ENCODE assay signal across 7 mouse cellular contexts in the genomic region with DNA sequence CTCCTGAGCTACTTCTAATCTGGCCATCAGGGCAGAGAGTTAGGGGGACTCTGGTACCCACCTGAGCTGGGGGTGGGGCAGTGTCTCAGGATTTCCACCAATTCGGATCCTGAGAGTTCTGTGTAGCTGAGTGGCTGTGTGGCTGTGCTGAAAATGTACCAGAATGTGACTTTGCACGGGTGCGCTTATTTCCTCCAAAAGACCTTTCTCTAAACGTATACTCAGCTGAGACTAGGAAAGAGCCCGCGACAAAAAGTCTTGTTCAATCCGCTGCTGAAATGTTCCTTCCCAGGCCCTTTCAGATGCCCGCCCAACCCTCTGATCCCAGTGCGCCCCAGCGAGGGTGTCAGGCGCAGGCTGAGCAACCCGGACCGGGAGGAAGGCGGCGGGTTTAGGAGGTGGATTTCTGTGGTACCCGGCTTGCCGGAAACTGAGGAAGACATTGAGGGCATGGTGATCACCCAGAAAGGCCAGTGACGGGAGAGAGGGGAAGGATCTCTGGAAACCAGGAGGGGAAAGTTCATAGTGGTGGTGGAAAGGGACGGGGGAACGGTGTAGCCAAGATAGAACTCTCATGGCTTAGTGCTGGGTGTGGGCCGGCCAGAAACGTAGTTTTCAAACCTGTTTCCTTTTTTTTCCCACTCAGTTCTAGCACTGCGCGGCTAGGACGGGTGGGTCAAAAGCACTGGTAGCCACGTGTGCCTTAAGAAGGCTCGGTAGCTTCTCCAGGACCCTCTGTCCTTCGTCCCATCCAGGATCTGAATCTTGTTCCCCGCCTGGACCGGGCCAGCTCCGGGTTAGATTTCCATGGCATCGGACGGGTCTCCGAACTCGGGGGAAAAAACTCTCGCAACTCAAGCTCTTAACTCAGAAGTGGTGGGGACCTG. TPM values are rescaled to one million over a fixed set of nuclear protein-coding genes. Genes with fewer than 3 reads are reported as not detected.
DNase-seq lines count a peak whose midpoint lies in the region; ATAC-seq and TF ChIP-seq lines count a peak whose summit lies in the region.

No protein-coding gene starts in this region.

- H3K36me3 ChIP-seq in neural tube, embryonic 11.5 days (ENCODE audit: control insufficient read depth, insufficient read depth, low read length): no peaks in the 10 kb centered on the region
- H3K36me3 ChIP-seq in forebrain, embryonic 11.5 days (ENCODE audit: control insufficient read depth, insufficient read depth, low read length): no peaks in the 10 kb centered on the region
- H3K36me3 ChIP-seq in limb, embryonic 14.5 days (ENCODE audit: control insufficient read depth, insufficient read depth, low read length): no peaks in the 10 kb centered on the region
- no peaks in the 10 kb centered on the region for H3K36me3 ChIP-seq in stomach, embryonic 16.5 days (ENCODE audit: control insufficient read depth, insufficient read depth, low read length)

- peaks cover 9% of the 10 kb centered on the region for H3K4me1 ChIP-seq in neural tube, embryonic 11.5 days (ENCODE audit: control insufficient read depth, insufficient read depth, low read length)
- peaks cover 12% of the 10 kb centered on the region for H3K4me1 ChIP-seq in forebrain, embryonic 11.5 days (replicated peaks; ENCODE audit: control insufficient read depth, insufficient read depth, low read length)
- H3K4me1 ChIP-seq in limb, embryonic 14.5 days (ENCODE audit: control insufficient read depth, insufficient read depth, low read length): peaks cover 9% of the 10 kb centered on the region; the same call in 1 of the 2 replicates
- H3K4me1 ChIP-seq in stomach, embryonic 16.5 days (ENCODE audit: control insufficient read depth, insufficient read depth, low read length): peaks cover 18% of the 10 kb centered on the region

- DNase-seq in neural tube, embryonic 11.5 days (ENCODE audit: low spot score): peak; percentile 32
- no peak for DNase-seq in neural tube, embryonic 10.5 days (ENCODE audit: extremely low spot score, low spot score)
- peak; percentile 61 for DNase-seq in forebrain, embryonic 11.5 days (ENCODE audit: low spot score)
- no peak for DNase-seq in limb, embryonic 14.5 days (ENCODE audit: low spot score)
- DNase-seq in adrenal gland, postnatal 36 days: no peak

- no peak overlapping the region for H3K27ac ChIP-seq in neural tube, embryonic 11.5 days (ENCODE audit: low read depth, low read length)
- no peak overlapping the region for H3K27ac ChIP-seq in forebrain, embryonic 11.5 days (ENCODE audit: low read depth, low read length)
- no peak overlapping the region for H3K27ac ChIP-seq in limb, embryonic 14.5 days (replicated peaks; ENCODE audit: low read depth, low read length)
- no peak overlapping the region for H3K27ac ChIP-seq in stomach, embryonic 16.5 days (ENCODE audit: low read length)

- WGBS in neural tube, embryonic 11.5 days: 1% methylated on average over 36 of the region's 36 CpGs
- under 1% methylated on average over 36 of the region's 36 CpGs for WGBS in forebrain, embryonic 11.5 days
- WGBS in limb, embryonic 14.5 days: 2% methylated on average over 36 of the region's 36 CpGs
- 1% methylated on average over 36 of the region's 36 CpGs for WGBS in stomach, embryonic 16.5 days

- peak overlapping the region; percentile 20 for H3K4me3 ChIP-seq in neural tube, embryonic 11.5 days (ENCODE audit: low read depth, low read length)
- peak overlapping the region; percentile 20; the same call in 1 of the 2 replicates for H3K4me3 ChIP-seq in forebrain, embryonic 11.5 days (ENCODE audit: low read depth, low read length)
- H3K4me3 ChIP-seq in limb, embryonic 14.5 days (replicated peaks; ENCODE audit: low read length): peak overlapping the region; percentile 41
- H3K4me3 ChIP-seq in stomach, embryonic 16.5 days (replicated peaks; ENCODE audit: low read length): peak overlapping the region; percentile 46

- no peak for ATAC-seq in neural tube, embryonic 11.5 days (ENCODE audit: insufficient read depth, low FRiP score, low TSS enrichment)
- no peak for ATAC-seq in forebrain, embryonic 11.5 days (replicated peaks; ENCODE audit: low FRiP score)
- no peak for ATAC-seq in limb, embryonic 14.5 days (ENCODE audit: low FRiP score, low read depth)
- no peak for ATAC-seq in stomach, embryonic 16.5 days (ENCODE audit: insufficient read depth, low FRiP score)
- ATAC-seq in erythroid progenitor cell, adult 5-6 weeks (replicated peaks; ENCODE audit: low FRiP score, poor library complexity, severe bottlenecking): no peak

- peaks cover 78% of the 10 kb centered on the region for H3K27me3 ChIP-seq in neural tube, embryonic 11.5 days (ENCODE audit: control insufficient read depth, insufficient read depth, low read length)
- H3K27me3 ChIP-seq in forebrain, embryonic 11.5 days (ENCODE audit: control insufficient read depth, insufficient read depth, low read length): peaks cover 67% of the 10 kb centered on the region
- peaks cover 70% of the 10 kb centered on the region for H3K27me3 ChIP-seq in limb, embryonic 14.5 days (ENCODE audit: control insufficient read depth, insufficient read depth, low read length)
- H3K27me3 ChIP-seq in stomach, embryonic 16.5 days (ENCODE audit: control insufficient read depth, insufficient read depth, low read length): peaks cover 51% of the 10 kb centered on the region

- H3K9me3 ChIP-seq in neural tube, embryonic 11.5 days (ENCODE audit: control insufficient read depth, low read length): no peaks in the 10 kb centered on the region
- no peaks in the 10 kb centered on the region for H3K9me3 ChIP-seq in forebrain, embryonic 11.5 days (ENCODE audit: control insufficient read depth, low read length)
- no peaks in the 10 kb centered on the region for H3K9me3 ChIP-seq in limb, embryonic 14.5 days (ENCODE audit: control insufficient read depth, low read length)
- H3K9me3 ChIP-seq in stomach, embryonic 16.5 days (replicated peaks; ENCODE audit: control insufficient read depth, low read length): no peaks in the 10 kb centered on the region

- H3K9ac ChIP-seq in neural tube, embryonic 11.5 days (ENCODE audit: low read length): no peak overlapping the region
- no peak overlapping the region for H3K9ac ChIP-seq in forebrain, embryonic 11.5 days (ENCODE audit: low read length)
- H3K9ac ChIP-seq in limb, embryonic 14.5 days (ENCODE audit: low read depth, low read length, severe bottlenecking): 0 out of 2 replicates have a peak overlapping the region, but pooled peaks have one; percentile 32
- H3K9ac ChIP-seq in stomach, embryonic 16.5 days (ENCODE audit: low read length): peak overlapping the region; percentile 69; the same call in 1 of the 2 replicates

- TF ChIP-seq POLR2A in limb, embryonic 14.5 days (IDR thresholded peaks at IDR 0.05; ENCODE audit: borderline replicate concordance, extremely low read depth, insufficient read depth, insufficient read length): no peak

- H3K4me2 ChIP-seq in neural tube, embryonic 11.5 days (ENCODE audit: low read depth): peak overlapping the region; percentile 38
- H3K4me2 ChIP-seq in forebrain, embryonic 11.5 days (ENCODE audit: low read depth, low read length, severe bottlenecking): peak overlapping the region; percentile 42
- peak overlapping the region; percentile 66 for H3K4me2 ChIP-seq in limb, embryonic 14.5 days (replicated peaks; ENCODE audit: low read depth, low read length, severe bottlenecking)
- H3K4me2 ChIP-seq in stomach, embryonic 16.5 days (ENCODE audit: low read depth, low read length): peak overlapping the region; percentile 57

RNA-seq across cellular contexts. Expression of gene Sp6, which starts 4.7 kb away (rescaled TPM):
- polyA plus RNA-seq in neural tube, embryonic 11.5 days (2014; fragmentation: Nextera tagmentation; extraction: Ambion mirVana): 0.09 and 0.20 TPM in 2 replicates
- polyA plus RNA-seq in forebrain, embryonic 11.5 days (2014; fragmentation: Nextera tagmentation; extraction: Ambion mirVana): 0.17 TPM in 1 of 2 replicates, not detected in the other
- 4.8 and 5.6 TPM in 2 replicates for polyA plus RNA-seq in limb, embryonic 14.5 days (2012; rRNA removed)
- 3.9 and 4.5 TPM in 2 replicates for polyA plus RNA-seq in limb, embryonic 14.5 days (2014; fragmentation: Nextera tagmentation; extraction: Ambion mirVana)
- 6.1 and 9.7 TPM in 2 replicates for polyA plus RNA-seq in stomach, embryonic 16.5 days (2015; fragmentation: Nextera tagmentation; extraction: Ambion mirVana)
- not detected in 2 replicates for total RNA-seq in erythroid progenitor cell, adult 5-6 weeks (2015; ENCODE audit: low replicate concordance)
- not detected in 2 replicates for total RNA-seq in erythroid progenitor cell, adult 5-6 weeks (2017; ENCODE audit: low replicate concordance)
- total RNA-seq in adrenal gland, postnatal 36 days (2021): under 1 TPM; 0.16 to 0.23 TPM

RNA-seq across cellular contexts. Expression of gene Scrn2, which starts 11.8 kb away (rescaled TPM):
- polyA plus RNA-seq in neural tube, embryonic 11.5 days (2014; fragmentation: Nextera tagmentation; extraction: Ambion mirVana): 20.9 and 26.5 TPM in 2 replicates
- polyA plus RNA-seq in forebrain, embryonic 11.5 days (2014; fragmentation: Nextera tagmentation; extraction: Ambion mirVana): 31.2 and 31.6 TPM in 2 replicates
- polyA plus RNA-seq in limb, embryonic 14.5 days (2012; rRNA removed): 23.3 and 29.0 TPM in 2 replicates
- polyA plus RNA-seq in limb, embryonic 14.5 days (2014; fragmentation: Nextera tagmentation; extraction: Ambion mirVana): 20.3 and 21.4 TPM in 2 replicates
- 20.3 and 20.7 TPM in 2 replicates for polyA plus RNA-seq in stomach, embryonic 16.5 days (2015; fragmentation: Nextera tagmentation; extraction: Ambion mirVana)
- not detected in 2 replicates for total RNA-seq in erythroid progenitor cell, adult 5-6 weeks (2015; ENCODE audit: low replicate concordance)
- total RNA-seq in erythroid progenitor cell, adult 5-6 weeks (2017; ENCODE audit: low replicate concordance): not detected in 2 replicates
- total RNA-seq in adrenal gland, postnatal 36 days (2021): 10 to 100 TPM; 15.7 to 18.8 TPM

RNA-seq across cellular contexts. Expression of gene Lrrc46, which starts 23.3 kb away (rescaled TPM):
- 2.7 and 3.1 TPM in 2 replicates for polyA plus RNA-seq in neural tube, embryonic 11.5 days (2014; fragmentation: Nextera tagmentation; extraction: Ambion mirVana)
- 3.8 and 4.2 TPM in 2 replicates for polyA plus RNA-seq in forebrain, embryonic 11.5 days (2014; fragmentation: Nextera tagmentation; extraction: Ambion mirVana)
- 0.63 and 0.95 TPM in 2 replicates for polyA plus RNA-seq in limb, embryonic 14.5 days (2012; rRNA removed)
- 0.69 and 0.91 TPM in 2 replicates for polyA plus RNA-seq in limb, embryonic 14.5 days (2014; fragmentation: Nextera tagmentation; extraction: Ambion mirVana)
- 0.34 and 0.62 TPM in 2 replicates for polyA plus RNA-seq in stomach, embryonic 16.5 days (2015; fragmentation: Nextera tagmentation; extraction: Ambion mirVana)
- not detected in 2 replicates for total RNA-seq in erythroid progenitor cell, adult 5-6 weeks (2015; ENCODE audit: low replicate concordance)
- not detected in 2 replicates for total RNA-seq in erythroid progenitor cell, adult 5-6 weeks (2017; ENCODE audit: low replicate concordance)
- 1 to 10 TPM; 1.3 TPM for total RNA-seq in adrenal gland, postnatal 36 days (2021)

RNA-seq across cellular contexts. Expression of gene Mrpl10, which starts 23.4 kb away (rescaled TPM):
- 75.8 and 78.7 TPM in 2 replicates for polyA plus RNA-seq in neural tube, embryonic 11.5 days (2014; fragmentation: Nextera tagmentation; extraction: Ambion mirVana)
- 76.4 and 76.6 TPM in 2 replicates for polyA plus RNA-seq in forebrain, embryonic 11.5 days (2014; fragmentation: Nextera tagmentation; extraction: Ambion mirVana)
- polyA plus RNA-seq in limb, embryonic 14.5 days (2012; rRNA removed): 84.5 and 92.2 TPM in 2 replicates
- 77.3 and 82.3 TPM in 2 replicates for polyA plus RNA-seq in limb, embryonic 14.5 days (2014; fragmentation: Nextera tagmentation; extraction: Ambion mirVana)
- polyA plus RNA-seq in stomach, embryonic 16.5 days (2015; fragmentation: Nextera tagmentation; extraction: Ambion mirVana): 76.7 and 78.9 TPM in 2 replicates
- total RNA-seq in erythroid progenitor cell, adult 5-6 weeks (2015; ENCODE audit: low replicate concordance): 5.0 and 15.5 TPM in 2 replicates
- total RNA-seq in erythroid progenitor cell, adult 5-6 weeks (2017; ENCODE audit: low replicate concordance): 4.6 and 5.3 TPM in 2 replicates
- 100 to 1,000 TPM; 131 to 141 TPM for total RNA-seq in adrenal gland, postnatal 36 days (2021)

RNA-seq across cellular contexts. Expression of gene Osbpl7, which starts 32.5 kb away (rescaled TPM):
- 5.3 and 7.2 TPM in 2 replicates for polyA plus RNA-seq in neural tube, embryonic 11.5 days (2014; fragmentation: Nextera tagmentation; extraction: Ambion mirVana)
- polyA plus RNA-seq in forebrain, embryonic 11.5 days (2014; fragmentation: Nextera tagmentation; extraction: Ambion mirVana): 6.7 and 7.7 TPM in 2 replicates
- 12.7 and 15.9 TPM in 2 replicates for polyA plus RNA-seq in limb, embryonic 14.5 days (2012; rRNA removed)
- polyA plus RNA-seq in limb, embryonic 14.5 days (2014; fragmentation: Nextera tagmentation; extraction: Ambion mirVana): 6.9 and 7.0 TPM in 2 replicates
- 10.5 and 11.8 TPM in 2 replicates for polyA plus RNA-seq in stomach, embryonic 16.5 days (2015; fragmentation: Nextera tagmentation; extraction: Ambion mirVana)
- 1.3 and 2.9 TPM in 2 replicates for total RNA-seq in erythroid progenitor cell, adult 5-6 weeks (2015; ENCODE audit: low replicate concordance)
- total RNA-seq in erythroid progenitor cell, adult 5-6 weeks (2017; ENCODE audit: low replicate concordance): 1.4 and 22.7 TPM in 2 replicates
- 1 to 10 TPM; 7.8 to 9.1 TPM for total RNA-seq in adrenal gland, postnatal 36 days (2021)

Comparison
In these comparisons a context has a peak if more than half of its experiments do, and no peak if none do; other contexts are left out.
1. DNase-seq: peak in neural tube, embryonic 11.5 days (single experiment) and forebrain, embryonic 11.5 days (single experiment); none in neural tube, embryonic 10.5 days (single experiment), limb, embryonic 14.5 days (single experiment) and adrenal gland, postnatal 36 days (0 of 2).
2. H3K9ac ChIP-seq: peak in limb, embryonic 14.5 days (single experiment) and stomach, embryonic 16.5 days (single experiment); none in neural tube, embryonic 11.5 days (single experiment) and forebrain, embryonic 11.5 days (single experiment).
3. Peak in every context shown above with its lines, with median percentiles within 50 percentile points of each other: H3K4me2 ChIP-seq and H3K4me3 ChIP-seq.